Mouse (Mus musculus) CH12.LX (cell line): Measurements from ENCODE around the gene Rps23. TPM values are rescaled to one million over a fixed set of nuclear protein-coding genes. Genes with fewer than 3 reads are reported as not detected.
A peak's percentile ranks its signal among the peaks of the same experiment; 100 is the strongest.
"Not testable (repeated sequence)": the region's sequence is repeated elsewhere in the genome, so short reads cannot be mapped to it uniquely, and the experiment has no call there.

Experiments used
- DNase-seq: peaks from one replicate; pipeline ENCODE4 v3.0.0-alpha.2; 2013; ENCODE audit errors: extremely low read depth
- H3K27ac ChIP-seq: 2 replicates; pipeline ENCODE4 v1.5.1; 2012; ENCODE audit warnings: low read depth, mild to moderate bottlenecking, control low read depth, moderate library complexity; ENCODE audit not compliant: insufficient read depth
- H3K27me3 ChIP-seq: replicated peaks from 2 replicates; pipeline ENCODE3; 2012; ENCODE audit warnings: inconsistent platforms
- H3K36me3 ChIP-seq, 2 experiments: replicated peaks in 1 of 2; 2 replicates each; pipeline versions ENCODE3 to v1.6.1; 2012; ENCODE audit warnings: inconsistent platforms in 1 of 2, low read length in 1 of 2, mild to moderate bottlenecking in 1 of 2, mixed read lengths in 1 of 2, moderate library complexity in 1 of 2; ENCODE audit not compliant: control insufficient read depth in 1 of 2, insufficient read depth in 1 of 2
- H3K4me1 ChIP-seq, 2 experiments: 2 replicates each; pipeline ENCODE4 v1.6.1; 2012; ENCODE audit warnings: inconsistent platforms in 1 of 2, moderate library complexity in 1 of 2; ENCODE audit not compliant: insufficient read depth in 2 of 2, control insufficient read depth in 1 of 2
- H3K4me2 ChIP-seq: 2 replicates; pipeline ENCODE4 v1.6.1; 2012; ENCODE audit warnings: low read depth, mild to moderate bottlenecking, control low read depth; ENCODE audit not compliant: poor library complexity, insufficient read depth, severe bottlenecking
- H3K4me3 ChIP-seq, 3 experiments: fragments of 150-350 bp in 1 of 3; sonication (generic) in 1 of 3; replicated peaks in 1 of 3; 2 replicates each; pipeline versions ENCODE3 to v1.5.1; 2011 to 2012; ENCODE audit warnings: low read depth in 2 of 3, low read length in 2 of 3, mild to moderate bottlenecking in 2 of 3, moderate library complexity in 2 of 3, control low read depth in 1 of 3, improper control_type of control experiment in 1 of 3, inconsistent platforms in 1 of 3, mixed read lengths in 1 of 3; ENCODE audit not compliant: poor library complexity in 1 of 3
- H3K79me2 ChIP-seq: replicated peaks from 2 replicates; pipeline ENCODE4 v1.6.1; 2012; ENCODE audit warnings: mild to moderate bottlenecking, moderate library complexity; ENCODE audit not compliant: control insufficient read depth, poor library complexity, insufficient read depth, severe bottlenecking; ENCODE audit errors: extremely low read depth
- H3K9ac ChIP-seq: 2 replicates; pipeline ENCODE4 v1.6.1; 2012; ENCODE audit warnings: low read depth, mild to moderate bottlenecking, control low read depth, moderate library complexity; ENCODE audit not compliant: insufficient read depth
- H3K9me3 ChIP-seq: replicated peaks from 2 replicates; pipeline ENCODE3; 2012; ENCODE audit warnings: low read length, inconsistent platforms, mixed read lengths
- CTCF ChIP-seq, 2 experiments: IDR thresholded peaks in 1 of 2; conservative IDR thresholded peaks in 1 of 2; 2 replicates each; pipeline ENCODE4 v1.5.1; 2011 to 2012; ENCODE audit warnings: low read depth in 2 of 2, low read length in 2 of 2, improper control_type of control experiment in 1 of 2, inconsistent platforms in 1 of 2, mild to moderate bottlenecking in 1 of 2, moderate library complexity in 1 of 2
- MAFK ChIP-seq: IDR thresholded peaks from 2 replicates; pipeline ENCODE4 v1.6.1; 2011; ENCODE audit warnings: low read length, improper control_type of control experiment; ENCODE audit not compliant: insufficient replicate concordance
- MAX ChIP-seq: IDR thresholded peaks from 2 replicates; pipeline ENCODE4 v1.6.1; 2011; ENCODE audit warnings: low read length, improper control_type of control experiment
- MYC ChIP-seq: IDR thresholded peaks from 2 replicates; pipeline ENCODE4 v1.6.1; 2011; ENCODE audit warnings: low read depth, mild to moderate bottlenecking, improper control_type of control experiment, low read length
- POLR2AphosphoS2 ChIP-seq: IDR thresholded peaks from 2 replicates; pipeline ENCODE4 v1.6.1; 2011; ENCODE audit warnings: low read depth, low read length, improper control_type of control experiment
- RAD21 ChIP-seq: IDR thresholded peaks from 2 replicates; pipeline ENCODE4 v1.6.1; 2011; ENCODE audit warnings: low read depth, mild to moderate bottlenecking, low read length, improper control_type of control experiment, moderate library complexity
- SMC3 ChIP-seq: IDR thresholded peaks from 2 replicates; pipeline ENCODE4 v1.6.1; 2011; ENCODE audit warnings: low read depth, low read length, improper control_type of control experiment
- TCF12 ChIP-seq: IDR thresholded peaks from 2 replicates; pipeline ENCODE4 v1.6.1; 2014; ENCODE audit warnings: low read depth, mild to moderate bottlenecking, inconsistent platforms, low read length, improper control_type of control experiment
- USF2 ChIP-seq: conservative IDR thresholded peaks from 2 replicates; pipeline ENCODE4 v1.6.1; 2011; ENCODE audit warnings: low read depth, low read length, improper control_type of control experiment
- ZC3H11A ChIP-seq: IDR thresholded peaks from 2 replicates; pipeline ENCODE4 v1.6.1; 2012; ENCODE audit warnings: low read depth, mild to moderate bottlenecking, inconsistent platforms, low read length, improper control_type of control experiment
- ZMIZ1 ChIP-seq: IDR thresholded peaks from 2 replicates; pipeline ENCODE4 v1.6.1; 2012; ENCODE audit warnings: low read depth, mild to moderate bottlenecking, inconsistent platforms, low read length, improper control_type of control experiment
- ZNF384 ChIP-seq: IDR thresholded peaks from 2 replicates; pipeline ENCODE4 v1.6.1; 2012; ENCODE audit warnings: low read depth, low read length, improper control_type of control experiment, inconsistent platforms
- dilution Hi-C: fragments of 300-500 bp; cut with MboI; formaldehyde crosslinking; loops from 2 replicates; pipeline ENCODE4 v1.14.3; 2020; ENCODE audit warnings: low sequenced_read_pairs; ENCODE audit not compliant: extremely low pct_unique_long_range_greater_than_20kb, extremely low pct_ligation_motif_present
- in situ Hi-C: fragments of 300-500 bp; cut with MboI; formaldehyde crosslinking; loops from 3 replicates; pipeline ENCODE4 v1.14.3; 2019; ENCODE audit warnings: low sequenced_read_pairs, low pct_ligation_motif_present, low pct_unique_long_range_greater_than_20kb, mixed read lengths
- polyA plus RNA-seq: library from polyadenylated mRNA; unstranded; fragments of >175 nt; gene quantifications from 2 replicates; pipeline ENCODE4 v1.2.1, GENCODE M21; 2012; ENCODE audit warnings: low read depth; ENCODE audit not compliant: insufficient read length
- total RNA-seq, 2 experiments: library from RNA; depleted of rRNA; stranded (reverse); fragments of 300-350 nt in 1 of 2; fragments of >200 nt in 1 of 2; gene quantifications; 2 replicates each; pipeline ENCODE4 v1.2.3; 2012 to 2014

The Rps23 gene
- total and polyA plus RNA-seq, 3 experiments = 1,042 to 2,005 (median 1,970) TPM

DNA sequence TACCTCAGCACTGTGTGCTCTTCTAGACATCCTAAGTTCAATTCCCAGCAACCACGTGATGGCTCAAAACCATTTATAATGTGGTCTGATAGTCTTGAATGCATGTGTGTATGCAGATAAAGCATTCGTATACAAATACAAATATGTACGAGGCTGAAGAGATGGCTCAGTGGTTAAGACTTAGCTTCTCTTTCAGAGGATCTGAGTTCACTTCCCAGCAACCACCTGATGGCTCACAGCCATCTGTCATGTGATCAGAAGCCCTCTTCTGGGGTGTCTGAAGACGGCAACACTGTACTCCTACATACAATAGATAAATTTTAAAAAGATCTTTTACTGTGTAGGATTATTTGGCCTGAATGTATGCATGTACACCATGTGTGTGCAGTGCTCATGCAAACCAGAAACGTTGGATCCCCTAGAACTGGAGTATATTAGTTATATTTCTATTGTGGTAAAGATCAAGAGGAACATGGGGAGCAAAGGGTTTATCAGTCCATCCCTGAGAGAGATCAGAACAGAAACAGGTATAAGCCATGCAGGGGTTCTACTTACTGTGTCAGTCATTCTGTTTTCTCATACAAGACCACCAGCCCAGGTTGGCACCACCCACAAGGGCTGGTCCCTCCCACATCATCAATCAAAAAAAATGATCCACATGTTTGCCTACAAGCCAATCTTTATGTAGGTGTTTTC, 4.3 kb downstream of the Rps23 start:
- no peak overlapping the region for H3K9ac ChIP-seq
- no peak overlapping the region for H3K4me3 ChIP-seq
- dilution Hi-C loops = no loop called here
- H3K4me2 ChIP-seq = no peak overlapping the region
- peaks cover 19 to 38% of the 10 kb centered on the region in 2 experiments for H3K36me3 ChIP-seq
- no peaks in the 10 kb centered on the region for H3K9me3 ChIP-seq
- H3K79me2 ChIP-seq = peaks cover 17% of the 10 kb centered on the region
- H3K27me3 ChIP-seq = no peaks in the 10 kb centered on the region
- peaks cover 2 to 30% of the 10 kb centered on the region in 2 experiments; a peak in 3 of 4 replicates for H3K4me1 ChIP-seq
- no peak for TF ChIP-seq SMC3
- peak; percentile 53; the same call in 1 of the 2 replicates for TF ChIP-seq ZMIZ1
- TF ChIP-seq POLR2AphosphoS2 = peak; percentile 42; the same call in 1 of the 2 replicates
- in situ Hi-C loops = loop anchor here (25.0 kb wide), 2 partner anchors 535 to 710 kb away; partner anchors contain the start of gene Ssbp2
- H3K27ac ChIP-seq = no peak overlapping the region
- DNase-seq = peak; percentile 33

DNA sequence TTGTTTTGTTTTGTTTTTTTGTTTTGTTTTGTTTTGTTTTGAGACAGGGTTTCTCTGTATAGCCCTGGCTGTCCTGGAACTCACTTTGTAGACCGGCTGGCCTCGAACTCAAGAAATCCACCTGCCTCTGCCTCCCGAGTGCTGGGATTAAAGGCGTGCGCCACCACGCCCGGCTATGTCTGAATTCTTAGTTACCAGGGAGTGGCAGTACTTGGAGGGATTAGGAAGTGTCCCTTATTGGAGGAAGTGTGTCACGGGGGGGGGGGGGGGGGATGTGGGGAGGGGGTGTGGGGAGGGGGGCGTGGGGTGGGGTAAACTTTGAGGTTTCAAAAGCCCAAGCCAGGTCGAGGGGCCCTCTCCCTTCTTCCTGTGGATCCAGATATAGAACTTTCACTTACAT, 5.5 kb downstream of the Rps23 start:
- H3K9me3 ChIP-seq, DNase-seq, H3K27ac ChIP-seq, dilution Hi-C loops, H3K4me2 ChIP-seq, H3K9ac ChIP-seq, H3K4me3 ChIP-seq, H3K27me3 ChIP-seq: not testable (repeated sequence)
- Histone ChIP-seq H3K36me3 (peaks cover 19 to 38% of the 10 kb centered on the region in 2 experiments), H3K4me1 (peaks cover 2 to 30% of the 10 kb centered on the region in 2 experiments; a peak in 3 of 4 replicates), H3K79me2 (peaks cover 16% of the 10 kb centered on the region)
- in situ Hi-C loops = loop anchor here (25.0 kb wide), 2 partner anchors 534 to 709 kb away; partner anchors contain the start of gene Ssbp2

DNA sequence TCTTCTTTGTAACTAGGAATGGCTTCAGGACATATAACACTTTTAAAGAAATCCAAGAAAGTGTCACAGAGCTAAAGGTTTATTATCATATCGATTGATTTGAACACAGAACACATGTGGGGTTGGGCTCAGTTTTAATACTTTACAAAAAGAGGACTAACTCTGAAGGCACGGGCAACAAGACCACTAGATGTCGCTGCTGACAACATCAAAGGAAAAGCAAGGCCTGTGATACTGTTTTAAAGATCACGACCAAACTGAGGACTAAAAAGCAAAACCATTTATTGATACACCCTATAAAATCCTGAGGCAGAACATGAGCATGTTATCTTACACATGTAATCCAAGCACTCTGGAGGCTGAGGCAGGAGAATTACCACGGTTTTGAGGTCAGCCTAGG, 7.1 kb downstream of the Rps23 start:
- no peak overlapping the region for H3K27ac ChIP-seq
- TF ChIP-seq USF2 = no peak
- no peak for TF ChIP-seq TCF12
- peak; percentile 60 to 82 for TF ChIP-seq CTCF (conservative IDR thresholded peaks at IDR 0.05 in 1 of 2, IDR thresholded peaks at IDR 0.05 in 1 of 2; ENCODE audit: low read depth in 2 of 2, low read length in 2 of 2)
- 0 out of 2 replicates have a peak, but pooled peaks have one; percentile 32 for TF ChIP-seq MAX
- TF ChIP-seq MAFK = no peak
- TF ChIP-seq RAD21 = peak; percentile 84
- peak; percentile 63 for TF ChIP-seq SMC3
- no peak for TF ChIP-seq MYC
- TF ChIP-seq ZNF384 = 0 out of 2 replicates have a peak, but pooled peaks have one; percentile 29
- TF ChIP-seq ZC3H11A = no peak
- peak; percentile 85 for DNase-seq
- no peak overlapping the region for H3K4me2 ChIP-seq
- H3K9me3 ChIP-seq = no peaks in the 10 kb centered on the region
- dilution Hi-C loops (no loop called here), in situ Hi-C loops (loop anchor here (25.0 kb wide), 2 partner anchors 532 to 707 kb away; partner anchors contain the start of gene Ssbp2)
- H3K79me2 ChIP-seq = peaks cover 5% of the 10 kb centered on the region; the same call in 1 of the 2 replicates
- no peak overlapping the region for H3K4me3 ChIP-seq
- peaks cover 17 to 35% of the 10 kb centered on the region in 2 experiments for H3K36me3 ChIP-seq
- peaks cover 2 to 27% of the 10 kb centered on the region in 2 experiments; a peak in 3 of 4 replicates for H3K4me1 ChIP-seq
- no peaks in the 10 kb centered on the region for H3K27me3 ChIP-seq
- no peak overlapping the region for H3K9ac ChIP-seq
